Mouse (Mus musculus): Measurements from ENCODE around the gene Hnrnpm. TPM values are rescaled to one million over a fixed set of nuclear protein-coding genes. Genes with fewer than 3 reads are reported as not detected.

Hnrnpm gene
- polyA plus RNA-seq, 1 experiment from 2014 or later, result 313 TPM

DNA sequence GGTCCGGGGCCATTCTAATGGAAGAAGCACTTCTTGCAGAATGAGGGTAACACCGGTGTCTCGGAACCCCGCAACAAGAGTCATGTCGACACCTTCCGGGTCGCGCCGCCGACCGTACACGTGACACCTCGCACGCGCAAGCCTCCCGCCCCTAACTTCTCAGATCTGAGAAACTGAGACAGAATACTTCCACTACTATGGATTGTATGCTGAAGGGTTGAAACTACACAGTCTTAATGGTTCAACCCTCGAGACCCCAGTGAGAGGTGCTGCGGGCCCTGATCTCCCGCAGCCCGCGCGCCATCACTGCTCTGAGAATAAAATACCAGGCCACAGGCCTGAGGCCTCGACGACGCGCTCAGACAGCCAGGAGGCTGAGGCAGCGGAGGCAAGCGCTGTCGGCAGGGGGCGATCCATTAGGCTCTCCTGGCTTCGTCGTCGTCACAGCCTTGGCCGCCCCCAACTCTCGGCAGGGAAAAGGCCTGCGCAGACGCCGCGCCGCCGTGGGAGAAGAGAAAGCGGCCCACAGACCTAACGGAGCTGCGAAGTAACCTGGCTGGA is 1.9 kb downstream of the Hnrnpm start:
- H3K4me2 ChIP-seq (replicated peaks; ENCODE audit: low read depth, low read length), result peak overlapping the region; percentile 91
- H3K27me3 ChIP-seq (ENCODE audit: control insufficient read depth, insufficient read depth, low read length), result no peaks in the 10 kb centered on the region
- under 1% methylated on average over 42 of the region's 44 CpGs for WGBS
- H3K36me3 ChIP-seq (ENCODE audit: control insufficient read depth, insufficient read depth, low read length), result peaks cover 4% of the 10 kb centered on the region
- peaks cover 21% of the 10 kb centered on the region; the same call in 1 of the 2 replicates for H3K4me1 ChIP-seq (ENCODE audit: control insufficient read depth, insufficient read depth, low read length)
- peak; percentile 77 for ATAC-seq (ENCODE audit: insufficient number of reproducible peaks, insufficient read depth, low FRiP score, low read depth)
- peak overlapping the region; percentile 99 for H3K9ac ChIP-seq (replicated peaks; ENCODE audit: low read depth, low read length)
- no peaks in the 10 kb centered on the region for H3K9me3 ChIP-seq (ENCODE audit: control insufficient read depth, low read depth, low read length)
- H3K27ac ChIP-seq (ENCODE audit: low read length), result peak overlapping the region; percentile 96
- H3K4me3 ChIP-seq (ENCODE audit: low read depth, low read length), result peak overlapping the region; percentile 95

DNA sequence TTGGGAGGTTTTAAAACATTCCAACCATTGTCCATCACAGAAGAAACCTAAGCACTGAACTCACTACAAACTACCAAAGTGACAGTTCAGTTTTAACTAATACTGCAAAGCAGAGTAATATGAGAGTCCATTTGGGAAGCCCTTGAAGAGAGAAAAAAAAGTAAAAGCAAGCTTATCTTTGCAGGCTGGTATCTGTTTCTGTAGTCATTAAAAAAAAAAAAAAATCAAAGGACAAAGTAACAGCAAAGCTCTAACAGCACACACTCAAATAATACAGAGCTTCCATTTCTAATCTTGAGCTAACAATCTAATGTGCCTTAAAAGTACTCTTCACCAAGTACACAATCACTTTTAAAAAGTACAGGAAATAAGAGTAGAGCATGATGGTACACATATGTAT is 4.9 kb downstream of the Hnrnpm start:
- peaks cover 14% of the 10 kb centered on the region for H3K36me3 ChIP-seq (ENCODE audit: control insufficient read depth, insufficient read depth, low read length)
- ATAC-seq (ENCODE audit: insufficient number of reproducible peaks, insufficient read depth, low FRiP score, low read depth), result no peak
- no peaks in the 10 kb centered on the region for H3K27me3 ChIP-seq (ENCODE audit: control insufficient read depth, insufficient read depth, low read length)
- no peak overlapping the region for H3K9ac ChIP-seq (replicated peaks; ENCODE audit: low read depth, low read length)
- peak overlapping the region; percentile 27 for H3K4me2 ChIP-seq (replicated peaks; ENCODE audit: low read depth, low read length)
- H3K4me1 ChIP-seq (ENCODE audit: control insufficient read depth, insufficient read depth, low read length), result peaks cover 23% of the 10 kb centered on the region; the same call in 1 of the 2 replicates
- H3K4me3 ChIP-seq (ENCODE audit: low read depth, low read length), result no peak overlapping the region
- H3K9me3 ChIP-seq (ENCODE audit: control insufficient read depth, low read depth, low read length), result no peaks in the 10 kb centered on the region
- H3K27ac ChIP-seq (ENCODE audit: low read length), result no peak overlapping the region

DNA sequence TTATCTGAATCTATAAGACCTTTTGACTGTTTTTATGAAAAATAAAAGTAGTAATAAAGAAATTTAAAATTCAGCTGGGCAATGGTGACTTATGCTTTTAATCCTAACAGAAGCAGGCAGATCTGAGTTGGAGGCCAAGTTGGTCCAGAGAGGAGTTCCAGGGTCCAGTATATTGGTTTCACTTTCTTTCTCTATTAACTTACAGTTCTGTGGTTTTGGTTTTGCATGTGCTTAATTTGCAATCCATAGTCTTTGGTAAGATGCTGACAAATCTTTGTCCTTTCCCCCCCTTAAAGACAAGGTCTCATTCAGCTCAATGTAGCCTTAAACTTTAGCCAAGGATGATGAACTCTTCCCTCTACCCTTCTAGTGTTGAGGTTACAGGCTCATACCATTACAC is 7.9 kb downstream of the Hnrnpm start:
- no peaks in the 10 kb centered on the region for H3K9me3 ChIP-seq (ENCODE audit: control insufficient read depth, low read depth, low read length)
- peaks cover 26% of the 10 kb centered on the region; the same call in 1 of the 2 replicates for H3K4me1 ChIP-seq (ENCODE audit: control insufficient read depth, insufficient read depth, low read length)
- no peak overlapping the region for H3K9ac ChIP-seq (replicated peaks; ENCODE audit: low read depth, low read length)
- no peak overlapping the region for H3K4me3 ChIP-seq (ENCODE audit: low read depth, low read length)
- peaks cover 25% of the 10 kb centered on the region for H3K36me3 ChIP-seq (ENCODE audit: control insufficient read depth, insufficient read depth, low read length)
- H3K27ac ChIP-seq (ENCODE audit: low read length), result no peak overlapping the region
- H3K27me3 ChIP-seq (ENCODE audit: control insufficient read depth, insufficient read depth, low read length), result no peaks in the 10 kb centered on the region
- no peak for ATAC-seq (ENCODE audit: insufficient number of reproducible peaks, insufficient read depth, low FRiP score, low read depth)
- no peak overlapping the region for H3K4me2 ChIP-seq (replicated peaks; ENCODE audit: low read depth, low read length)

DNA sequence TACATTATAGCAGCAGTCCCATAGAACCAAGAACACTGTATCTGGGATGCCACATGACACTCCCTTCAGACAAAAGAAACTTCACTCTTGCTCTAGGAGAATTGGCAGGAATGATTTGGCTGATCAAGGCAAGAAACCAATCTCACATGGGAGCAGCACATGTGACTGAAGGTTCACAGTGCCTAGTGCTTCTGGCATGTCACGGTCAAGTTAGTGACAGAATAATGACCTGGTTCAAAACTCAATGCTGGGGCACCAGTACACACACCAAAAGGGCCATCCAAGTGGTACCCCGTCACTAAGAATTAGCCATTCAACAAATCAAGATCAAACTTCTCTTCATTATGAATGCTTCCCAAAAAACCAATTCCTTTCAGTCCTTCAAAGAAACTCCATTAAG is 10.6 kb downstream of the Hnrnpm start:
- peaks cover 23% of the 10 kb centered on the region for H3K36me3 ChIP-seq (ENCODE audit: control insufficient read depth, insufficient read depth, low read length)
- no peak overlapping the region for H3K9ac ChIP-seq (replicated peaks; ENCODE audit: low read depth, low read length)
- no peaks in the 10 kb centered on the region for H3K9me3 ChIP-seq (ENCODE audit: control insufficient read depth, low read depth, low read length)
- peaks cover 9% of the 10 kb centered on the region; the same call in 1 of the 2 replicates for H3K4me1 ChIP-seq (ENCODE audit: control insufficient read depth, insufficient read depth, low read length)
- H3K27ac ChIP-seq (ENCODE audit: low read length), result no peak overlapping the region
- no peak overlapping the region for H3K4me3 ChIP-seq (ENCODE audit: low read depth, low read length)
- no peaks in the 10 kb centered on the region for H3K27me3 ChIP-seq (ENCODE audit: control insufficient read depth, insufficient read depth, low read length)
- WGBS, result 90% methylated on average over 2 of the region's 2 CpGs
- no peak overlapping the region for H3K4me2 ChIP-seq (replicated peaks; ENCODE audit: low read depth, low read length)
- ATAC-seq (ENCODE audit: insufficient number of reproducible peaks, insufficient read depth, low FRiP score, low read depth), result no peak

DNA sequence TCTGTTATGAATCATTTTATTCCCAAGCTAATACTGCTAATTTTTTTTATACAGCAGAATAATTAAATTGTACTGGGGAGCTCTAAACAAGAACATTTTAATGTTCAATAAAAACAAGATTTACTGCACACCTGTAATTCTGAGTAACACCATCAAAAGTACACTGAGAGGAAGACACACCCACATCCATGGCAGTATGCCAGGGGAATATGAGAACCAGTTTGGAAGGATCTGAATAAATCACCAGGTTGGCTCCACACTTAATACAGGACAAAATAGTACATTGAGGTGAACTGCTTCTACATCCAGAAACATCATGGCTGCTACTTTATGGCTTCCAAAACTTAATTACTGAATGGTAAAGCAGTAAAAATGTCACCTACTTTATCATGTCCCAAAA is 11.2 kb downstream of the Hnrnpm start:
- Histone ChIP-seq H3K4me3 (ENCODE audit: low read depth, low read length) (no peak overlapping the region), H3K9ac (replicated peaks; ENCODE audit: low read depth, low read length) (no peak overlapping the region), H3K4me1 (ENCODE audit: control insufficient read depth, insufficient read depth, low read length) (peaks cover 9% of the 10 kb centered on the region; the same call in 1 of the 2 replicates), H3K4me2 (replicated peaks; ENCODE audit: low read depth, low read length) (no peak overlapping the region), H3K27me3 (ENCODE audit: control insufficient read depth, insufficient read depth, low read length) (no peaks in the 10 kb centered on the region), H3K36me3 (ENCODE audit: control insufficient read depth, insufficient read depth, low read length) (peaks cover 23% of the 10 kb centered on the region), H3K27ac (ENCODE audit: low read length) (no peak overlapping the region), H3K9me3 (ENCODE audit: control insufficient read depth, low read depth, low read length) (no peaks in the 10 kb centered on the region)
- ATAC-seq (ENCODE audit: insufficient number of reproducible peaks, insufficient read depth, low FRiP score, low read depth), result no peak

DNA sequence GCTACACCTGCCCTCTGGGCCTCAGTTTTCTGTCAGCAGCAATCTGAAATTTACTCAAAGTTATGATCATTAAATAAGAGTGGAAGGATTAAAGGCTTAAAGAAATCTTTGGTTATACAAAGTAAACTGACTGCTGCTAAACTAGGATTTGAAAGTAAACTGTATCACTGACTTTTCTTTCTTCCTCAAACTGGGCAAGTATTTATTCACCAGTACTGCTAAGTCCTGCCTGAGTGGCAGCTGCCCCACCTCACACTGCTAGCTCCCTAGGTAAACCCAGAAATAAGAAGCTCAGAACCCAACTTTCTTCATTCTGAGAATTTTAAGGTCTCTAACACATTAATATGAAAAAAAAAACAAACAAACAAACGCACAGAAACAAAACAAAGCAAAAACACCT is 12.8 kb downstream of the Hnrnpm start:
- 67% methylated on average over 1 of the region's 1 CpGs for WGBS

DNA sequence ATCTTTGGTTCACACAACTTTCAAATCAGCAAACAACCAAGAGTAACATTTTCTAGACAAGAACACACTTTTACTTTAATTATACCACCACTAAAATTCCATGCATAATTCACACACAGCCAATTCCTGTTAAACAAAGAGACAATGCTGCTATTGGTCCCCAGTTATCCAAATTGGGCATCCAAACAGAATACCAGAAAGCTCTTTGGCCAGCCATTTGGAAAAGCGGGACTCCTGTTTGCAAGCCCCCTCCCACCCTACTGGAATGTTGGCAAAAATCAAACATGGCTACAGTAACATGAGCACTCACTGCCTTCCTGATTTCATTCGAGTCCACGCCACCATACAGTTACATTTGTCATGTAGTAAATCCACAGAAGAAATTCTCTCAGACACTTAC is 17.0 kb downstream of the Hnrnpm start:
- H3K9ac ChIP-seq (replicated peaks; ENCODE audit: low read depth, low read length), result no peak overlapping the region
- no peak overlapping the region for H3K27ac ChIP-seq (ENCODE audit: low read length)
- no peak overlapping the region for H3K4me3 ChIP-seq (ENCODE audit: low read depth, low read length)
- no peaks in the 10 kb centered on the region for H3K4me1 ChIP-seq (ENCODE audit: control insufficient read depth, insufficient read depth, low read length)
- no peaks in the 10 kb centered on the region for H3K27me3 ChIP-seq (ENCODE audit: control insufficient read depth, insufficient read depth, low read length)
- no peaks in the 10 kb centered on the region for H3K9me3 ChIP-seq (ENCODE audit: control insufficient read depth, low read depth, low read length)
- no peak overlapping the region for H3K4me2 ChIP-seq (replicated peaks; ENCODE audit: low read depth, low read length)
- WGBS, result 86% methylated on average over 3 of the region's 3 CpGs
- peaks cover 31% of the 10 kb centered on the region for H3K36me3 ChIP-seq (ENCODE audit: control insufficient read depth, insufficient read depth, low read length)
- ATAC-seq (ENCODE audit: insufficient number of reproducible peaks, insufficient read depth, low FRiP score, low read depth), result no peak

More for the DNA sequence above, 12.8 kb downstream of the Hnrnpm start:
- ATAC-seq (ENCODE audit: insufficient number of reproducible peaks, insufficient read depth, low FRiP score, low read depth), result no peak
- Histone ChIP-seq H3K27ac (ENCODE audit: low read length) (no peak overlapping the region), H3K36me3 (ENCODE audit: control insufficient read depth, insufficient read depth, low read length) (peaks cover 20% of the 10 kb centered on the region), H3K4me3 (ENCODE audit: low read depth, low read length) (no peak overlapping the region), H3K4me2 (replicated peaks; ENCODE audit: low read depth, low read length) (no peak overlapping the region), H3K9me3 (ENCODE audit: control insufficient read depth, low read depth, low read length) (no peaks in the 10 kb centered on the region), H3K9ac (replicated peaks; ENCODE audit: low read depth, low read length) (no peak overlapping the region), H3K4me1 (ENCODE audit: control insufficient read depth, insufficient read depth, low read length) (peaks cover 4% of the 10 kb centered on the region; the same call in 1 of the 2 replicates), H3K27me3 (ENCODE audit: control insufficient read depth, insufficient read depth, low read length) (no peaks in the 10 kb centered on the region)

DNA sequence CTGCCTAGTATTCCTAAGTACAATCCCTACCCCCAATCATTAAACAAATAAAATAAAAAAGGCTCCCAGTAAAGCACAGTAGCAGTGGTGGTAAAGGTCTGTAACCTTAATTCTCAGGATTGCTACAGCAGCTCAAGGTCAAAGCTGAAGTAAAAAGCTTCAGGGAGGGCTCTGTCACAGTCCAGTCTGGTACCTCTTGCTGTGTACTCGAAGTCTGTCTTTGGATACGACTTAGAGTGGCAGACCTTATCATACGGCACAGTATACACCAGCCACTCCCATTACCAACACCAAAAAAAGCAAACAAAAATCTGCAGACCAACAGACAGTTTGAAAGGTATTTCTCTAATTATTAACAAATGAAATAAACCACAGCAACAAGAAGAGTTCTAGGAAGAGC is 19.8 kb downstream of the Hnrnpm start:
- no peak for ATAC-seq (ENCODE audit: insufficient number of reproducible peaks, insufficient read depth, low FRiP score, low read depth)
- Histone ChIP-seq H3K4me1 (ENCODE audit: control insufficient read depth, insufficient read depth, low read length) (no peaks in the 10 kb centered on the region), H3K36me3 (ENCODE audit: control insufficient read depth, insufficient read depth, low read length) (peaks cover 54% of the 10 kb centered on the region), H3K9ac (replicated peaks; ENCODE audit: low read depth, low read length) (no peak overlapping the region), H3K27ac (ENCODE audit: low read length) (no peak overlapping the region), H3K4me2 (replicated peaks; ENCODE audit: low read depth, low read length) (no peak overlapping the region), H3K4me3 (ENCODE audit: low read depth, low read length) (no peak overlapping the region), H3K9me3 (ENCODE audit: control insufficient read depth, low read depth, low read length) (no peaks in the 10 kb centered on the region), H3K27me3 (ENCODE audit: control insufficient read depth, insufficient read depth, low read length) (no peaks in the 10 kb centered on the region)
- 63% methylated on average over 3 of the region's 3 CpGs for WGBS
